Mouse (Mus musculus): ENCODE results near the gene Slc25a48.

The Slc25a48 gene

DNA sequence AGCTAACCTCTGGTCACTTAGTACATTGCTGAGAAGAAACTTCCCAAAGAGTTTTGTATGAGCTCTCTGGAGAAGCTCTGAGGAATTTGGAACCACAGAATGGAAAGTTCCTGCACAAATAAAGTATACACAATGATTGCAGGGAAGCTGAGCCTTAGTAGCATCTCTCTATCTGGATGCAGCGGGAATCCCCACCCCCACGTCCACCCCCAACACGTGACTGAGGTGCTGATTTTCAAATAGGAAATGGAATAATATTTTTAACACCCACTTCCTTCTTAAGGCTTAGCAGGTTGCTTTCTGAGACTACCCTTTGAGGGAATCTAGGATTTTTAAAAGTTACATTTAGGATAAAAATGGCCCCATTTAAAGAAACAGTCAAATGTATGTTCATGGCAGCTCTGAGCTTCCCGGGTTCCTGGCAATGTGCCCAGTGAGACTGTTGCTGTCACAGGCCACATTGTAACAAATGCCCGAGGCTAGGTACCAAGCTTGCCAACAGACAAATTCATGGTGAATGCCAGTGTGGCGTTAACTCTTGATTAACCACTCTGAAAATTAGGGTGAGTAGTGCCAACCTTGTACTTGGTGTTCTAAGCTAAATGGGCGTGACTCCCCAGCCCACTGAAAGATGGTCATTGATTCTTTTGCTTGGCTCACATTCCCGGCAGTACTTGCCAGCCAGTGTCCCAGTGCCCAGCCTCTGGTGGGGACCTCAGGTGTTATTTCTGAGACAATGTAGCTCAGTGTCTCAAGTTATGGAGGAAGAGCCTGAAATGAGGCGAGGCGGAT lies 11.3 kb downstream of the Slc25a48 start:
- no peak for DNase-seq (ENCODE audit: low read depth)

DNA sequence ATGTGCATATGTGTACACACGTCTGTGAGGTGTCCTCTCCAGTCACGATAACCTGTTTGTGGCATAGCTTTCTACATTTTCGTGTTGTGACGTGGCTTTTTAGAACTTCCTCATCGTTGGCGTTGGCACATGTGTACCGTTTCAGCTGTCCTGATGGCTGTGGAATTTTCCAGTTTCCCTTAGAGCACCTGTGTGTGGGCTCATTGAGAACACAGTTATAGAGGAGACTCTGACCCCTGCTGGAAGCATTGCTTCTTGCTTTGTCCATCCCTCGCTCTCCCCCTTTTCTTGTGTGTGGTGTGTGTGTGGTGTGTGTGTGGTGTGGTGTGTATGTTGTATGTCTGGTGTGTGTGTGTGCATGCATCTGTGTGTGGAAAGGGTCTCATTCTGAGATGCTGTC lies 11.9 kb downstream of the Slc25a48 start:
- DNase-seq (ENCODE audit: low read depth): no peak

DNA sequence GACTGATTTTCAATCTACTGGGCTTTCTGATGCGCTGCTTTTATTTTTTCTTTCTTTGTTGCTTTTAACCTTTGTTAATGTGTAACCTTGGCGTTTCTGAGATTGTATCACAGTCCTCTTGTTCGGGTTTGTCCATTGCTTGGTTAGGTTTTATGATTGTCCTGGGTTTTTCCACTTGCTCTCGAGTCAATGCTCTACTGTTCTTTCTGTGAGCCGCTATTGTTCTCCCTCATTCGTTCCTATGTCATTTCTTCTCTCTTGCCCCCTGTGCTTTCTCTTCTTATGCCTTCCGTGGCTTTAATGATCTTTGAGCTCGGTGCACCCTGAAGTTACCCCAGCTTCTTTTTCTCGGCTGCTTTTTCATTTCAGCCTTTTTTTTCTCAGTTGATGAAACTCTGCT lies 19.8 kb downstream of the Slc25a48 start:
- no peak for DNase-seq (ENCODE audit: low read depth)

DNA sequence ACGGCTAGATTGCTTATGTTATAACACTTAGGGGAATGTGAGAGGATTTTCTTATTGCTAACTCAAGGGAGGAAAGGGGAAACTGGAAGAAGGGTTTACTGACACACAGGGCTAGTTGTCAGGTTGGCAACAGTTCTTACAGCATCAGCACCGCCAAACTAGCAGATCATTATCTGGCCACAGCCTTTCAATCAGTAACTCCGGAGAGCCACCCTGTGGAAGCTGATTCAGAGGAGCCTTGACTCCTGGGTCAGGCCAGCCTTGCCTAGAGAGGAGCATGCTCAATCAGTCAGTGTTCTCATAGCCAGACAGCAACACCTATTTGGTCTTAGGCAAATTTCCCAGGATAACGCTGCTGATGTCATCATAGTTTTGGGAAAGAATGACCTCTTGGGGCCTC lies 23.3 kb downstream of the Slc25a48 start:
- no peak for DNase-seq (ENCODE audit: low read depth)

DNA sequence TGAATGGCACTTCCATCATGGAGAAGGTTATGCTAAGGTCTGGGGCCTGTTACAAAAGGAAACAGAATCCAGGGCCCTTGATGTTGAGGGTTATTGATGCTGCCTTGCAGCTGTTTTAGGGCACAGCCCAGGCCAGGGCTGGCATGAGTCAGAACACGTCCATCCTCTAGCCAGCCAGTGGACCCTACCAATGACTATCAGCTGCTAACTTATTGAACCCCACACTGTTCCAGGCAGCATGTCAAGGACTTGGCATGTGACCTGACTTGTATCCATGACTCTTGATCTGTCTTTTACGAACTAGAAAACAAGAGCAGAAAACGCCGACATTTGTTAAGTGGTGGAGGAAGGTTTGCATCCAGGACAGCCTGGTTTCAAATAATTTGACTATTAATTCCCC lies 24.6 kb downstream of the Slc25a48 start:
- no peak for DNase-seq (ENCODE audit: low read depth)

DNA sequence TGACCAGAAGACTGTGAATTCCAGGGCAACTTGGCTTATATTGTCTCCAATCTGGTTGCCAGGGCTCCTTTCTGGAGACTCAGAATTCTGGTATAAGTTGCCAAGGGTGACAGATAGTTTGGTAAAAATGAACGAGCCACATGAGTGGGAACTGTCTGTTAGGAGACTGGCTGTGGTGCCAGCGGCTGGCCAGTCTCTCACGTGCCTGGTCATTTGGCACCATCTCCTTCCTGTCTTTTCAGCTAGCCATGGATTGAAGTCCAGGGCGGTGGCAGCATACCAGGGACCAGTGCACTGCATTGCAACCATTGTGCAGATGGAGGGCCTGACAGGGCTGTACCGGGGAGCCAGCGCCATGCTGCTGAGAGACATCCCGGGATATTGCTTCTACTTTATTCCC lies 25.1 kb downstream of the Slc25a48 start:
- DNase-seq (ENCODE audit: low read depth): no peak

DNA sequence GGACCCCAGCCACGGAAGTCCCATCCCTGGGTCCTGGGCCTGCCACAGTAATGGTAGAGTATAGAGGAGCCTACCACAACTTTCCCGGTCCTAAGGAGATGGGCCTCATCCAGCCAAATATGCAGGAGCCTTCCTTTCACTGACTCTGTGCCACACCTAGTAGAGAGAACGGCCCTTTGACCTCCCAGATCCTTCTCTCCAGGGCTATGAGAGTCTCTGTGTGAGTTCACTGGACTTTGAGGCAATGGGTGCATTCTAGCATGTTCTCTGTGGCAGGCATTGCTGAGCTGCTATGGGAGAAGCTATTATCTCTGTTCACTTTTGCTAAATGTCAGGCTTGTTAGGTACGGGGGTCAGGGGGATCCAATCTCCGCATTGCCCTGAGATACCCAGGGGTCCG lies 25.6 kb downstream of the Slc25a48 start:
- no peak for DNase-seq (ENCODE audit: low read depth)

DNA sequence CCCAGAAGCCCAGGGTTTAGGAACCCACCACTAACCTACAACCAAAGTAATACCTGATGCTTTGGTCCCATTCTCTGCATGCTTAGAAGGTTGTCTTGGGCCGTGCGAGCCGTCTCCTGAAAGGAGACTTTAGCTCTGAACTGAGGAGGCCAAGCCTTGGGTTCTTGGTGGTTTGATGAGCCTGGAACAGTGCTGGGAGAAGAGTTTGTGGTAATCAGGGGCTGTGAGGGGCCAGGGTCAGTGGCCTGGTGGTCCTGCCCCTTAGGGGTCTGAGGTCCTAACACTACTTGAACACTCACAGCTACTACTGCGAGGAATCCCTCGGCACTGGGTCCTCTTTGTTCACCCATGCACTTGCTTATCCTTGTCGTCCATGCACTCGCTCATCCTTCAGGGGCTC lies 29.6 kb downstream of the Slc25a48 start:
- no peak for DNase-seq (ENCODE audit: low read depth)

DNA sequence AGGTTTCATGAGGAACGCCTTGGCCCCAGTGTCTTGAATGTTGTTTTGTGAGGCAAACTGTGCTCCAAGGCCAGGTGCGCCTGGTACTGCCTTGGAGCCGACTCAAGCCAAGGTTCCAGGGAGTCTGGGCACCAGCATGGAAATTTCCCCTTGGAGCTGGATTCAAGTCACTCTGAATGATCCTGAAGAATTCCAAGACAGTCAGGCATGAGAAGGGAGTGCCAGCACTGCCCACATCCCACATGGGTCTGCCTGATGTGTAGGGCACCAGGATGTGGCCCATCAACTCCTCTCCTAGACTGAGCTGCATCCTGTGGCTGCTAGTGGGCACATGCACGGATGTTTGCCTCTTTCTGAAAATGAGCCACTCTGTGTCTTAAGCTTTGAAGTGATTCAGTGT lies 30.4 kb downstream of the Slc25a48 start:
- no peak for DNase-seq (ENCODE audit: low read depth)

DNA sequence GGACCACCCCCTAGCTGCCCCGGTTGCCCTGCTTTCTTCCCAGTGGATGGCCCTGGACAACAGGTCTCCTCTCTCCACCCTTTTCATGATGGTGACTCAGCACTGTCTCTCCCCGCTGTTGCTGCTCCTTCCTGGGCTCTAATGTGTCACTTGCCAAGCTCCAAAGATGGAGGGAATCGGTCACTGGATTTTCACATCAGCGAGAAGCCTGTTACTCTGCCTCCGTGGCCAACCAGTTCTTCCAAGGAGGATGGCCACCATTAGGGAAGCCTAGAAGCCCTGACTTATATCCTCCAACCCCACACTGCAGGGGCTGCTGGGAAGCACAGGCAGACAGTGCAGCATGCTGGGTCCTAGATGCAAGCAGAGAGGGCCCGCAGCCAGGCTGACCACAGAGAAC lies 33.1 kb downstream of the Slc25a48 start:
- no peak for DNase-seq (ENCODE audit: low read depth)

DNA sequence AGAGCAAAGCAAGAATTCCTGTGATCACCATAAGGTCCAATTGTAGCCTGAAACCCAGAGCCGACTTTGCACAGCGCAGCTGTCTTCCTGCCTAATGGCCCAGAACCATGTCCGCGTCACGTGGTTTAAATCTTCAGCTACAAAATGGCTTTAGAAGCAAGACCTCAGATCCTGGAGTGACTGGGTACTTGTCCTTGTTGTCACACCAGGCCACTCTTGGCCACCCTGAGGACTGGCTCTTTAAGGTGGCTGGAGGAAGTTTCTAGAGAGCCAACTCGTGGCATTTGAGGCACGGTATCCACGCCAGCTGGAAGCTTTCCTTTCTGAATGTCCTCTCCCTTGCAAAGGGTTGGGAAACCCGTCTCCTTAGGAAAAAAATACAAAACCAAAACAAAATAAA lies 33.8 kb downstream of the Slc25a48 start:
- no peak for DNase-seq (ENCODE audit: low read depth)

DNA sequence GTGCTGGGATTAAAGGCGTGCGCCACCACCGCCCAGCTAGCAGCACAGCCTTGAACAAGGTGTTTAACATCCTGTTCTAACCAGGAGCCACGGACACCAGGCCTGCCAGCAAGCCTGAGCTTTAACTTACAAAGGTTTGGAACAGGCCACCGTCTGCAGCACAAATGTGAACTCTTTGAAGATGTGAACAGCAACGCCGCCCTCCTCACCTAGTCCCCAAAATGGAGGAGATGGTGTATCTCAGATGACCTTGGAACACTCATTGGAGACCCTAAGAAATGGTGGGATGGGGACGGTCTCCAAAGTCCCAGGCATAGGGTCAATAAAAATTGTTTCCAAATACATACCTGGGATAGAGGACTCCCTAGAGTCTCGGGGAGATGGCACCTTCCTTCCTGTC lies 34.5 kb downstream of the Slc25a48 start:
- DNase-seq (ENCODE audit: low read depth): no peak

DNA sequence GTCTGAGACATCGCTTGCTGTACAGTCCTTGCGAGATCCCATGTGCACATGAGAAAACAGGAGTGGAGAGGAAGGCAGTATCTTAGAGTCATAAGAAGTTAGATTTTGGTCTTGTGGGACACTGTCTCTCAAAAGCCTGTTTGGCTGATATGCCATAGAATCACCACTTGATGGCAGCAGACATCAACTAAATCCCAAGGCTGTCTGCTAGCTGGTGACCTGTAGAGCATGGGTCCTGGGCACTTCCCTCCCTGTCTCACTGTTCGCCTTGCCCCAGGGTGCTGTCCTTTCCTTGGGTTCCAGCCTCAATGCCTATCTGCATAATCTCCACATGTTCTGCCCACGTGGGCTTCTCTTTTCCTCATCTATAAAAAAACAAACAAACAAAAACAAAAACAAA lies 37.2 kb downstream of the Slc25a48 start:
- DNase-seq (ENCODE audit: low read depth): peak; percentile 68

DNA sequence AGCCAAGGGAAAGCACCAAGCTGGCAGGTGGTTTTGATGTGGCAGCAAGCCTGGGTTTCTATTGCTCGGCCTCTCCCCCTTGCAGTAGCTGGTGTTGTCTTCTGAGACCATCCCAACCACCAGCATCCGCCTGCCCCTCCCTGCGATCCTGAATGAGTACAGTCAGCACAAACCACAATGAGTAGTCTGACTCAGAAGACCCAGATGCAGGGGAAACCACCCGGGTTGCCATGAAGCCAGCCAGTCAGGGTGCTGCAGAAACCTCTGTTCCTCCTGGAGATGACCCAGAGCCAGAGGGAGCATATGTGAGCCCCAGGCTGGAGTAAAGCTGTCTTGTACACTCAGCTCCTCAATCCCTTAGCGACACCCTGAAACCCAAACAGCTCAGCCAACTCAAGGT lies 38.6 kb downstream of the Slc25a48 start:
- DNase-seq (ENCODE audit: low read depth): peak; percentile 40

DNA sequence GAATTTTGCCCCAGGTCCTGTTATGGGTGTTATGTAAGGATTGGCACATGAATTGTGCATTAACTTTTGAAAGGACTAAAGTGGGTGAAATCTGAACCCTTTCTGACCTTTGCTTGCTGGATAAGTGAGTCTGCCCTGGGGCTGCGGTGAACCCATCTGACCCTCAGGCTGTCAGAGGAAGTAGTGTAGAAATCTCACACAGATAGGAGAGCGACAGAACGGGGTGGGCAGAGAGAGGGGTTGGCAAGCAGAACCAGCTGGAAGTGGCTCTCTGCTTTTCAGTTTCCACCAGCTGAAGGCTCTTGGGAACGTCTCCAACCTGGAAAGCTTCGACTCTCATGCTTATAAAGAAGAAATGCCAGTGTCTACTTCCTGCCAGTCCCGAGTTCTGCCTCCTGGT lies 39.1 kb downstream of the Slc25a48 start:
- DNase-seq (ENCODE audit: low read depth): peak; percentile 3

DNA sequence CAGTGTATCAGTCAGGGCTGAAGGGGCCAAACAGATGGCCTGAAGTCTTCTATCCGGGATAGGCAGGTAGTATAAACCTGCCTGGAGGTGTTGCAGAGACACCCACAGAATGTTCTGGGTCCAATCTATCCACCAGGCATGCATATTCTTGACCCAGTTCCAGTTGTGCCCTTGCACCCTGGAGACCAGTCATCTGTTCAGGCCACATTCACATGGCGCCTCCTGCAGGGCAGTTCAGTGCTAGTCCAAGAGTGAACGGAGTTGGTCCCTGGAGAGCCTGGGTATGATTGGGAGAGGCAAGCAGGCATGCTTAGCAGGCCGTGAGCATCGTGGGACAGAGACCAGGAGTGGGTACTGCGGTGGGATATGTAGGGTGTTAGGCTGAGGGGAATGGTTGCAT lies 39.9 kb downstream of the Slc25a48 start:
- DNase-seq (ENCODE audit: low read depth): no peak

DNA sequence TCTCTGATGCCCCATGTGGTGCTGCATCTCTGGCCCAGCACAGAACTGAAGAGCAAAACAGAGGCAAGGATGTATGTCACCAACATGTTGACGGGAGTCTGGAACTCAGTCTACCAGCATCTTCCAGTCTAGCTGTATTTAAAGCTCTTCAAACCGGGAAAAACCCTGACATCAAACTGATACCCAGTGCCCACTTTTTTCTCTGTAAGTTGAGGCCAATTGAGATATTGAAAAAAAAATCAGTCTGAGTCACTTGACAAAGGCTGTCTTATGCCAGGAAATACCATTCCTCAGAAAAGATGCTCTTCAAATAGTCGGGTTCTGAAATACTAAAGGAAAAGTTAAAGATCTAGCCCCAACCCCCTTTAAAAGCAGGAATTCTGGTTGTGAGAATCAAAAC lies 44.0 kb downstream of the Slc25a48 start, which contains the start of gene Il9:
Il9 (minus strand) TSS at position 101 of the 400 bp plus-strand sequence.
- no peak for DNase-seq (ENCODE audit: low read depth)

DNA sequence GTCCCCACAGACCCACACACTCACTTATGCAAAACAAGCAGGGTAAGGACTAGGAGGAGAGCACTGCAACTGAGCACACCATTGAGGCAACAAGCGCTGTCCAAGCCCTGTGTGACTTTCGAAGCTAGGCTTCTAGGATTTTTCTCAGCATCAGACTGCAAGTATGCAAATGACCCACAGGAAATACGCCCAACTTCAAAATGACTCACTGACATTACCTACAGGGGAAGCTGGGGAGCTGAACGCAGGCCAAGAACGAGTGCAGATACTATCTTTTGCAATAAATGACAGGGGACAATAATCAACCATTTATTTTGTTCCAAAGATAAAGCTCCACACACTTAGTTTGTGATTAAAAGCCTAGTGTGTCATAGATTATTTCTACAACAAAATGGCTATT lies 49.9 kb downstream of the Slc25a48 start:
- DNase-seq (ENCODE audit: low read depth): no peak

DNA sequence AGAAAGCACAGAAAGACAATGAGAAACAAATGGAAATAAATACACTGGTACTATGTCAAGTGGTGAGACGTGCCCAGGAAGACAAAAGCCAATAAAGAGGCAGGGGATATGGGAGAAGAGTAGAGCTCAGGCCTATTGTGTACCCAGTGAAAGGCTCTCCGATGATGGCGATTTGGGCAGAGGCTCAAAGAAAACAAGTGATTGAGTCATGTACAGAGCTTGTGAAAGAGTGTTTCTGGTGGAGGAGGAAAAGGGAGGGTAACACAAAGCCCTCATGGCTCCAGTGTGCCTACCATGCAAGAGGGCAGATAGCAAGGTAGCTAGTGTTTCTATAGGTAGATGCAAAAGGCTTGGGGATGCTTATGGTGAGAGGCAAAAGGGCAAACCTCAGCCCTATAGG lies 56.3 kb downstream of the Slc25a48 start:
- DNase-seq (ENCODE audit: low read depth): peak; percentile 32

DNA sequence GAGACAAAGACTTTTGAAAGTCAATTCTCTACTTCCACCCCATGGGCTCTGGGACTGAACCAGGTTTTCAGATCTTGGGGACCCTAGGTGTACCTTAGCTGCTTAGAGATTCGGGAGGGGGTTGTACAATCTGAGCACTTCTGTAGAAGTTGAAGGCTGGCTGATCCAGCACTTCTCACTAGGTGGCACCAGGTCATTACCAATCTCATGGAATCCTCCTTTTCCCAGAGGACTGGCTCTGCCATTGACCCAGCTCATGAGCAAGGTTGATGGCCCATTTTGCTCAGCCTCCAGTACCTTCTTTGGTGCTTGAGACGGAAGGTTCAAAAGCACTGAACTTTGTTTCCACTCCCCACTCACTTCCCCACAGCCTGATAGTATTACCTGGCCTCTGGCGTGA lies 62.0 kb downstream of the Slc25a48 start:
- peak; percentile 6 for DNase-seq (ENCODE audit: low read depth)

DNA sequence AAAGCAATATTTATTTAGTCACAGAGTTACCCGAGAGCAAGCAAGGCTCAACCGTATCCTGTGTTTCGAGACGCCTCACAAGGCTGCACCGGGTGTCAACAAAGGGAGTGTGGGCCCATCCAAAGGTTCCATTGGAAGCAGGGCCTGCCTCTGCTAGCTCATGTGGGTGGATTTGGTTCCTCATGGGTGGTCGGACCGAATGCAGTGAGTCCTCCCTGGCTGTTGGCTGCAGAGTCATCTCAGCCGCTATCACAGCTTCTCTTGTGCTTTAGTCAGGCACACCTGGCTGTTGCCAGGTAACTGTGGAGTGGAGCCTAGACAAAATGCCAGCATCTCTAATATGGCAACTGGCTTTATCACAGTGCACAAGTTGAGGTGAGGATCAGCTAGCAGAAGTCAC lies 62.5 kb downstream of the Slc25a48 start:
- DNase-seq (ENCODE audit: low read depth): no peak

DNA sequence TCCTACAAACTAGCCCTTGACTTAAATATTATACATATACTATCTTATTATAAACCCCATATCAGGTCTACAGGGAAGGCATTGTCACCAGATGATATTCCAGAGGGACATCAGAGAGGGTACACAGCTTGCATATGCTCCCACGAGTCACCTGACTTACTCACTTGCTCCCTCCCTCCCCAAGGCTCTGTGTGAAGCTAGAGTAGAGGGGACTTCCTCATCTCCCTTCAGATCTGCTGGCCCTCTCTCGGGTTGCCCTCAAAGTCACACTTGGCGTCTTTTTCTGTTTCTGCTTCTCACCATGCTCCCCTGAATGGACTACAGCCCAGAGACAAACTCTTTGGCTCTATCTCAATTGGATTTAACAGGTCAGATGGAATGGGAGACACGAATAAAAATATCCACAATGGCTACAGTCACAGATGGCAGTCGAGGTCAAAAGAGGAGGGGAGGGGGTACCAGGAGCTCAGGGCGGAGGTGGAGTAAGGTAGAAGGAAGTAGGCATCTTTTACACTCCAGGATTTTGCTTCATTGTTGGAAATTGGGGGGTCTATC lies 63.8 kb downstream of the Slc25a48 start:
- no peak for DNase-seq (ENCODE audit: low read depth)

DNA sequence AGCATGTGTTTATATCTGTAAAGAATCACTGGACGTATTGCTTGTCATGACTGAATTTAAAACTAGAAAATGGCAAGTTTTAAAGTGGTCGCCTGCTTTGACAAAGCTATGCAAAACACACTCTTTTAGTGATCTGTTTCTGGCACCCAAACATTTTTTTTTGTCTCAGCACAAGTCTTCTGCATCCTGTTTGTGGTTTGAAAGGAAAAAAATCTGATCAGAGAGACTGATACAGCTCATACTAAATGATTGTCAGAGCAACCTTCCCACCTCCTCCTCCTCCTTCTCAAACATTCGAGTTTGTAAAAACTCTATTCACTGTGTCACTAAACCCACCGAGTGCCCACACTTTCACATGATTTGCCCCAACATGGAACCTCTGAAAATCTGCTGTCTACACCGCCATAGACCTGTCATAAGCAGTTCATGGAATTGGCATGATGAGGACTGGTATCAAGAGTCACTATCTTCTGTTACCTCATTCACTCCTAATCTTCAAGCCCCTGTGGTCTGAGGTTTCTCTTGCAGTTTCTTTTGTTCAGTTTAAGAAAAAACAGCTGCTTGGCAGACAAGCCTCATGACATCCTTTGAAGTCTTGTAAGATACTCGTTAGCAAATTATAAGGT lies 68.8 kb downstream of the Slc25a48 start:
- no peak for DNase-seq (ENCODE audit: low read depth)

DNA sequence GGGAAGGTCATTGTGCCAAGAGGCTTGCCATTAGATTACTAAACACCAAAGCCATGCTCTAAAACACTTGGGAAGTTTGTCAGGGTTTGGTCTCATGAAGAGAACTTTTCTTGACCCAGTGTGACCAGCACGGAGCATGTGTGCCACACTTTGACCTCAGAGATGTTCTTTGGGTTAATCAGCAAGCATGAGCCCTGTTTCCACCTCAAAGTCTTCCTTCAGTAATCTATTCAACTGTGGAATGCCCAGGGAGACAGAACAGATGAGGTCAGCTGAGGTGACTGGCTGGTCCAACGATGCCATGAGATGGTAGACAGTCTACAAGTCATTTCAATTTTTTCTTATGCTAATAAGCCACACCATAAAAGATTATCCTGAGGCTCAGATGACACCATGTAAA lies 71.6 kb downstream of the Slc25a48 start:
- no peak for DNase-seq (ENCODE audit: low read depth)

Measured in NIH3T3 (cell line).